Mouse (Mus musculus): ENCODE results near the gene Calr. TPM values are rescaled to one million over a fixed set of nuclear protein-coding genes. Genes with fewer than 3 reads are reported as not detected.

Calr gene
- polyA plus RNA-seq, 1 experiment from 2014 or later, result 1,089 TPM

GRCm38 (mm10) chr8:84811303-84811702 lies 35.4 kb downstream of the Calr start:
- no peak for ATAC-seq (ENCODE audit: insufficient number of reproducible peaks, low FRiP score, low TSS enrichment, low read depth)
- H3K27ac ChIP-seq, result no peak overlapping the region
- H3K27me3 ChIP-seq, result peaks cover 4% of the 10 kb centered on the region
- H3K4me2 ChIP-seq, result peak overlapping the region; percentile 55
- WGBS, result 29% methylated on average over 10 of the region's 10 CpGs
- H3K36me3 ChIP-seq, result no peaks in the 10 kb centered on the region
- H3K9ac ChIP-seq, result no peak overlapping the region
- peaks cover 42% of the 10 kb centered on the region for H3K4me1 ChIP-seq
- peak overlapping the region; percentile 39 for H3K4me3 ChIP-seq
- H3K9me3 ChIP-seq, result no peaks in the 10 kb centered on the region

GRCm38 (mm10) chr8:84810896-84811295 lies 35.8 kb downstream of the Calr start:
- Histone ChIP-seq H3K4me3 (peak overlapping the region; percentile 39), H3K4me1 (peaks cover 42% of the 10 kb centered on the region), H3K27ac (no peak overlapping the region), H3K27me3 (peaks cover 4% of the 10 kb centered on the region), H3K9ac (no peak overlapping the region), H3K4me2 (peak overlapping the region; percentile 55), H3K9me3 (no peaks in the 10 kb centered on the region), H3K36me3 (no peaks in the 10 kb centered on the region)
- under 1% methylated on average over 32 of the region's 32 CpGs for WGBS
- peak; percentile 59 for ATAC-seq (ENCODE audit: insufficient number of reproducible peaks, low FRiP score, low TSS enrichment, low read depth)

- peaks cover 36% of the 10 kb centered on the region for H3K4me1 ChIP-seq
- WGBS, result 76% methylated on average over 5 of the region's 5 CpGs
- no peak overlapping the region for H3K9ac ChIP-seq
- peaks cover 4% of the 10 kb centered on the region for H3K27me3 ChIP-seq
- no peaks in the 10 kb centered on the region for H3K36me3 ChIP-seq
- no peak overlapping the region for H3K27ac ChIP-seq
- H3K4me3 ChIP-seq, result no peak overlapping the region
- no peaks in the 10 kb centered on the region for H3K9me3 ChIP-seq
- ATAC-seq (ENCODE audit: insufficient number of reproducible peaks, low FRiP score, low TSS enrichment, low read depth), result no peak
- no peak overlapping the region for H3K4me2 ChIP-seq
Measured at GRCm38 (mm10) chr8:84809941-84810280, 36.8 kb downstream of the Calr start.

GRCm38 (mm10) chr8:84809109-84809940 lies 37.4 kb downstream of the Calr start:
- Histone ChIP-seq H3K27me3 (peaks cover 2% of the 10 kb centered on the region), H3K36me3 (no peaks in the 10 kb centered on the region), H3K27ac (0 out of 2 replicates have a peak overlapping the region, but pooled peaks have one; percentile 47), H3K9me3 (no peaks in the 10 kb centered on the region), H3K4me1 (peaks cover 31% of the 10 kb centered on the region), H3K9ac (no peak overlapping the region), H3K4me3 (no peak overlapping the region), H3K4me2 (no peak overlapping the region)
- 68% methylated on average over 12 of the region's 12 CpGs for WGBS
- ATAC-seq (ENCODE audit: insufficient number of reproducible peaks, low FRiP score, low TSS enrichment, low read depth), result no peak

- 93% methylated on average over 5 of the region's 5 CpGs for WGBS
- H3K27me3 ChIP-seq, result no peaks in the 10 kb centered on the region
- ATAC-seq (ENCODE audit: insufficient number of reproducible peaks, low FRiP score, low TSS enrichment, low read depth), result no peak
Measured at GRCm38 (mm10) chr8:84806031-84806430, 40.7 kb downstream of the Calr start.

GRCm38 (mm10) chr8:84799999-84800831 lies 46.5 kb downstream of the Calr start, which contains the start of gene Nfix:
Gene Nfix, minus strand, starts transcription at chr8:84800344.
- peak within 1 kb of the TSS; percentile 91 for H3K4me3 ChIP-seq
- H3K4me1 ChIP-seq, result peaks cover 59% of the 10 kb centered on the region
- peak within 1 kb of the TSS; percentile 68 for H3K4me2 ChIP-seq
- WGBS, result 2% methylated on average over 51 of the region's 125 CpGs
- peak within 1 kb of the TSS; percentile 97 for H3K27ac ChIP-seq
- peak; percentile 45 for ATAC-seq (ENCODE audit: insufficient number of reproducible peaks, low FRiP score, low TSS enrichment, low read depth)
- peak within 1 kb of the TSS; percentile 100 for H3K9ac ChIP-seq
- H3K27me3 ChIP-seq, result peaks cover 4% of the 10 kb centered on the region; the same call in 1 of the 2 replicates
- H3K9me3 ChIP-seq, result no peaks in the 10 kb centered on the region
- H3K36me3 ChIP-seq, result peaks cover 19% of the 10 kb centered on the region

More at GRCm38 (mm10) chr8:84806031-84806430, 40.7 kb downstream of the Calr start:
- peaks cover 39% of the 10 kb centered on the region for H3K4me1 ChIP-seq
- no peak overlapping the region for H3K4me3 ChIP-seq
- no peak overlapping the region for H3K9ac ChIP-seq
- H3K27ac ChIP-seq, result no peak overlapping the region
- H3K4me2 ChIP-seq, result no peak overlapping the region
- H3K9me3 ChIP-seq, result no peaks in the 10 kb centered on the region
- no peaks in the 10 kb centered on the region for H3K36me3 ChIP-seq

GRCm38 (mm10) chr8:84799136-84799931 lies 47.4 kb downstream of the Calr start:
- H3K27me3 ChIP-seq, result peaks cover 4% of the 10 kb centered on the region; the same call in 1 of the 2 replicates
- H3K4me1 ChIP-seq, result peaks cover 65% of the 10 kb centered on the region
- H3K9me3 ChIP-seq, result no peaks in the 10 kb centered on the region
- peak overlapping the region; percentile 91 for H3K4me3 ChIP-seq
- H3K9ac ChIP-seq, result peak overlapping the region; percentile 100
- peaks cover 19% of the 10 kb centered on the region for H3K36me3 ChIP-seq
- peak overlapping the region; percentile 57 for H3K4me2 ChIP-seq
- peak overlapping the region; percentile 97 for H3K27ac ChIP-seq
- 0 out of 2 replicates have a peak, but pooled peaks have one; percentile 10 for ATAC-seq (ENCODE audit: insufficient number of reproducible peaks, low FRiP score, low TSS enrichment, low read depth)
- under 1% methylated on average over 70 of the region's 108 CpGs for WGBS

- 44% methylated on average over 10 of the region's 10 CpGs for WGBS
- H3K4me2 ChIP-seq, result peak overlapping the region; percentile 57
- H3K27me3 ChIP-seq, result peaks cover 4% of the 10 kb centered on the region; the same call in 1 of the 2 replicates
- peak overlapping the region; percentile 91 for H3K4me3 ChIP-seq
- no peaks in the 10 kb centered on the region for H3K9me3 ChIP-seq
- no peak for ATAC-seq (ENCODE audit: insufficient number of reproducible peaks, low FRiP score, low TSS enrichment, low read depth)
- H3K4me1 ChIP-seq, result peaks cover 72% of the 10 kb centered on the region
- H3K9ac ChIP-seq, result peak overlapping the region; percentile 100
- H3K36me3 ChIP-seq, result peaks cover 19% of the 10 kb centered on the region
- peak overlapping the region; percentile 97 for H3K27ac ChIP-seq
Measured at GRCm38 (mm10) chr8:84798446-84799135, 48.1 kb downstream of the Calr start.

- H3K36me3 ChIP-seq, result peaks cover 19% of the 10 kb centered on the region
- peak overlapping the region; percentile 57 for H3K4me2 ChIP-seq
- peak overlapping the region; percentile 91 for H3K4me3 ChIP-seq
- H3K9ac ChIP-seq, result peak overlapping the region; percentile 100
- WGBS, result 64% methylated on average over 6 of the region's 6 CpGs
- peaks cover 73% of the 10 kb centered on the region for H3K4me1 ChIP-seq
- no peak for ATAC-seq (ENCODE audit: insufficient number of reproducible peaks, low FRiP score, low TSS enrichment, low read depth)
- H3K9me3 ChIP-seq, result no peaks in the 10 kb centered on the region
- H3K27me3 ChIP-seq, result peaks cover 4% of the 10 kb centered on the region; the same call in 1 of the 2 replicates
- peak overlapping the region; percentile 17; the same call in 1 of the 2 replicates for H3K27ac ChIP-seq
Measured at GRCm38 (mm10) chr8:84797971-84798370, 48.8 kb downstream of the Calr start.

- H3K9me3 ChIP-seq, result no peaks in the 10 kb centered on the region
- H3K27ac ChIP-seq, result peak overlapping the region; percentile 11; the same call in 1 of the 2 replicates
- 73% methylated on average over 15 of the region's 15 CpGs for WGBS
- peak overlapping the region; percentile 100; the same call in 1 of the 2 replicates for H3K9ac ChIP-seq
- H3K4me3 ChIP-seq, result peak overlapping the region; percentile 91
- H3K4me1 ChIP-seq, result peaks cover 75% of the 10 kb centered on the region
- peak overlapping the region; percentile 57 for H3K4me2 ChIP-seq
- peaks cover 4% of the 10 kb centered on the region; the same call in 1 of the 2 replicates for H3K27me3 ChIP-seq
- no peak for ATAC-seq (ENCODE audit: insufficient number of reproducible peaks, low FRiP score, low TSS enrichment, low read depth)
- peaks cover 19% of the 10 kb centered on the region for H3K36me3 ChIP-seq
Measured at GRCm38 (mm10) chr8:84797256-84797797, 49.4 kb downstream of the Calr start.

Data from limb, embryonic 15.5 days (tissue).